Mouse (Mus musculus): ENCODE data around the gene Adamts13. TPM values are rescaled to one million over a fixed set of nuclear protein-coding genes. Genes with fewer than 3 reads are reported as not detected.
A peak's percentile ranks its signal among the peaks of the same experiment; 100 is the strongest.

Gene Adamts13
- total and polyA plus RNA-seq, 3 experiments = 0.13 to 0.17 TPM; not detected in 1

DNA sequence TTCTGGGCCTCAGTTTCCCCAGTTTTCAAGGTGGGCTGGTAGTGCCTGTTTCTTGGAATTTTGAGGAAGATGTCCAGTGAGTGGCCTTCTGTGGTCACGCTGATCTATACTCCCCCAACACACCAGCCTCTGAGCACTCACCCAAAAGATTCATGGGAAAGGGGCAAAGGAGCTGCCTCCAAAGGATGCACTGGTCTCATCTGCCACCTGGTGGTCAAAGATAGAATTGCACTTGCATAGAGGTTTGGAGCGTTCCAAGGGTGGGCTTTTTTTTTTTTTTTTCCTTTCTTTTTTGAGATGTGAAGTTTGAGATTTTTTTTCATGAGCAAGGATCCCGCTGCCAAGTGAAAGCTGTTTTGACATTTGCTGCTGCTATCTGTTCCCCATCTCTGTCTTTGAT lies 65.4 kb downstream of the Adamts13 start (continued):
- TF ChIP-seq SMC3 (IDR thresholded peaks at IDR 0.05; ENCODE audit: low read depth, low read length) (peak; percentile 97), UBTF (IDR thresholded peaks at IDR 0.05; ENCODE audit: low read depth, low read length) (no peak), HCFC1 (IDR thresholded peaks at IDR 0.05; ENCODE audit: low read depth, low read length) (no peak), E2F4 (IDR thresholded peaks at IDR 0.05; ENCODE audit: insufficient replicate concordance, low read depth, low read length) (no peak), ZMIZ1 (IDR thresholded peaks at IDR 0.05; ENCODE audit: low read depth, low read length) (no peak)

GRCm38 (mm10) chr2:27039286-27039685 lies 66.1 kb downstream of the Adamts13 start:
- no peak for DNase-seq (ENCODE audit: extremely low read depth)

GRCm38 (mm10) chr2:27042131-27042844 lies 69.1 kb downstream of the Adamts13 start:
- no peak overlapping the region for H3K4me3 ChIP-seq (replicated peaks in 1 of 3; ENCODE audit: low read depth in 2 of 3, low read length in 2 of 3, poor library complexity in 1 of 3)
- in situ Hi-C loops (cut with MboI; ENCODE audit: low pct_ligation_motif_present, low pct_unique_long_range_greater_than_20kb, low sequenced_read_pairs) (loop anchor here (10.0 kb wide), 1 partner anchor 193 kb away; no protein-coding TSS in a partner anchor), dilution Hi-C loops (cut with MboI; ENCODE audit: extremely low pct_ligation_motif_present, extremely low pct_unique_long_range_greater_than_20kb, low sequenced_read_pairs) (no loop called here)
- no peaks in the 10 kb centered on the region for H3K9me3 ChIP-seq (replicated peaks; ENCODE audit: low read length)
- no peaks in the 10 kb centered on the region for H3K79me2 ChIP-seq (replicated peaks; ENCODE audit: control insufficient read depth, extremely low read depth, insufficient read depth, poor library complexity, severe bottlenecking)
- no peak overlapping the region for H3K4me2 ChIP-seq (ENCODE audit: insufficient read depth, low read depth, poor library complexity, severe bottlenecking)
- no peak for TF ChIP-seq JUND (conservative IDR thresholded peaks at IDR 0.05; ENCODE audit: low read depth, low read length)
- no peak for TF ChIP-seq MAZ (IDR thresholded peaks at IDR 0.05; ENCODE audit: low read depth, low read length)
- H3K36me3 ChIP-seq (replicated peaks in 1 of 2; ENCODE audit: control insufficient read depth in 1 of 2, insufficient read depth in 1 of 2, low read length in 1 of 2) = no peaks in the 10 kb centered on the region
- peaks cover 59% of the 10 kb centered on the region for H3K27me3 ChIP-seq (replicated peaks)
- peaks cover 0 to 25% of the 10 kb centered on the region in 2 experiments; a peak in 2 of 4 replicates for H3K4me1 ChIP-seq (ENCODE audit: control insufficient read depth in 1 of 2, insufficient read depth in 2 of 2)
- no peak for DNase-seq (ENCODE audit: extremely low read depth)
- H3K27ac ChIP-seq (ENCODE audit: insufficient read depth, low read depth) = no peak overlapping the region
- H3K9ac ChIP-seq (ENCODE audit: insufficient read depth, low read depth) = no peak overlapping the region

More at GRCm38 (mm10) chr2:27039286-27039685, 66.1 kb downstream of the Adamts13 start:
- in situ Hi-C loops (cut with MboI; ENCODE audit: low pct_ligation_motif_present, low pct_unique_long_range_greater_than_20kb, low sequenced_read_pairs) (loop anchor here (5.0 kb wide), 1 partner anchor 397 kb away; no protein-coding TSS in a partner anchor), dilution Hi-C loops (cut with MboI; ENCODE audit: extremely low pct_ligation_motif_present, extremely low pct_unique_long_range_greater_than_20kb, low sequenced_read_pairs) (no loop called here)
- Histone ChIP-seq H3K79me2 (replicated peaks; ENCODE audit: control insufficient read depth, extremely low read depth, insufficient read depth, poor library complexity, severe bottlenecking) (no peaks in the 10 kb centered on the region), H3K27me3 (replicated peaks) (peaks cover 39% of the 10 kb centered on the region), H3K36me3 (replicated peaks in 1 of 2; ENCODE audit: control insufficient read depth in 1 of 2, insufficient read depth in 1 of 2, low read length in 1 of 2) (no peaks in the 10 kb centered on the region), H3K9ac (ENCODE audit: insufficient read depth, low read depth) (no peak overlapping the region), H3K4me2 (ENCODE audit: insufficient read depth, low read depth, poor library complexity, severe bottlenecking) (no peak overlapping the region), H3K9me3 (replicated peaks; ENCODE audit: low read length) (no peaks in the 10 kb centered on the region), H3K27ac (ENCODE audit: insufficient read depth, low read depth) (no peak overlapping the region), H3K4me3 (replicated peaks in 1 of 3; ENCODE audit: low read depth in 2 of 3, low read length in 2 of 3, poor library complexity in 1 of 3) (no peak overlapping the region), H3K4me1 (ENCODE audit: control insufficient read depth in 1 of 2, insufficient read depth in 2 of 2) (peaks cover 19 to 48% of the 10 kb centered on the region in 2 experiments)
- TF ChIP-seq ZNF384 (IDR thresholded peaks at IDR 0.05; ENCODE audit: low read depth, low read length) (no peak), TBP (conservative IDR thresholded peaks at IDR 0.05; ENCODE audit: low read depth, low read length) (no peak), MAFK (IDR thresholded peaks at IDR 0.05; ENCODE audit: insufficient replicate concordance, low read length) (no peak), SMC3 (IDR thresholded peaks at IDR 0.05; ENCODE audit: low read depth, low read length) (peak; percentile 31), KAT2A (IDR thresholded peaks at IDR 0.05; ENCODE audit: insufficient replicate concordance, low read length) (no peak), NELFE (IDR thresholded peaks at IDR 0.05; ENCODE audit: low read depth, low read length) (no peak), NRF1 (IDR thresholded peaks at IDR 0.05; ENCODE audit: low read depth, low read length) (no peak), MAX (IDR thresholded peaks at IDR 0.05; ENCODE audit: low read length) (no peak), ETS1 (conservative IDR thresholded peaks at IDR 0.05; ENCODE audit: low read depth, low read length) (no peak), GABPA (IDR thresholded peaks at IDR 0.05; ENCODE audit: insufficient replicate concordance, low read depth, low read length) (no peak), JUND (conservative IDR thresholded peaks at IDR 0.05; ENCODE audit: low read depth, low read length) (no peak), MEF2A (IDR thresholded peaks at IDR 0.05; ENCODE audit: borderline replicate concordance, low read depth, low read length) (no peak), CTCF (conservative IDR thresholded peaks at IDR 0.05 in 1 of 2, IDR thresholded peaks at IDR 0.05 in 1 of 2; ENCODE audit: low read depth in 2 of 2, low read length in 2 of 2) (peak in 1 of 2 experiments; percentile 57; a peak in 2 of 4 replicates), MYC (IDR thresholded peaks at IDR 0.05; ENCODE audit: low read depth, low read length) (no peak), TCF12 (IDR thresholded peaks at IDR 0.05; ENCODE audit: low read depth, low read length) (no peak), JUN (IDR thresholded peaks at IDR 0.05; ENCODE audit: insufficient read depth, low read depth, low read length) (no peak), CHD1 (IDR thresholded peaks at IDR 0.05; ENCODE audit: low read depth, low read length) (no peak)

All from CH12.LX (cell line).